Mouse (Mus musculus) cortical plate, adult 2 months (tissue): ENCODE data around the gene Ehd2.
A peak's percentile ranks its signal among the peaks of the same experiment; 100 is the strongest.

Source experiments
- CTCF ChIP-seq: fragments of 200-500 bp; IDR thresholded peaks from 2 replicates; pipeline ENCODE4 v1.5.1; 2011; ENCODE audit warnings: mild to moderate bottlenecking, control low read depth, low read length; ENCODE audit not compliant: insufficient read depth; ENCODE audit errors: extremely low read depth
- POLR2A ChIP-seq: fragments of 200-500 bp; IDR thresholded peaks from 2 replicates; pipeline ENCODE4 v1.6.1; 2011; ENCODE audit warnings: mild to moderate bottlenecking, low read length, control low read depth; ENCODE audit not compliant: insufficient read depth; ENCODE audit errors: extremely low read depth

GRCm38 (mm10) chr7:15948381-15948941, 18.9 kb downstream of the Ehd2 start:
- TF ChIP-seq CTCF (peak; percentile 52), POLR2A (no peak)
